Mouse (Mus musculus) midbrain, postnatal 0 days (tissue): Measurements from ENCODE around the gene Mfsd11. TPM values are rescaled to one million over a fixed set of nuclear protein-coding genes. Genes with fewer than 3 reads are reported as not detected.

Source experiments
- ATAC-seq: fragments of 200-750 bp; cut with Nextera tagmentation; 2 replicates; pipeline ENCODE4 v1.8.0; 2017; ENCODE audit warnings: moderate number of reproducible peaks, mild to moderate bottlenecking, moderate TSS enrichment, moderate library complexity; ENCODE audit not compliant: low FRiP score
- DNase-seq: peaks from one replicate; pipeline ENCODE4 v3.0.0-alpha.2; 2015; ENCODE audit warnings: low spot score
- H3K27ac ChIP-seq: fragments of 300-500 bp; sonication (generic); 2 replicates; pipeline ENCODE4 v1.5.1; 2014; ENCODE audit warnings: low read depth, mild to moderate bottlenecking, low read length, mixed read lengths
- H3K27me3 ChIP-seq: fragments of 300-500 bp; sonication (generic); 2 replicates; pipeline ENCODE4 v1.6.1; 2014; ENCODE audit warnings: low read length, control low read depth, mixed read lengths; ENCODE audit not compliant: insufficient read depth
- H3K36me3 ChIP-seq: fragments of 300-500 bp; sonication (generic); 2 replicates; pipeline ENCODE4 v1.6.1; 2014; ENCODE audit warnings: low read length, control low read depth, mixed read lengths; ENCODE audit not compliant: insufficient read depth
- H3K4me1 ChIP-seq: fragments of 300-500 bp; sonication (generic); 2 replicates; pipeline ENCODE4 v1.6.1; 2014; ENCODE audit warnings: mild to moderate bottlenecking, control low read depth, antibody characterized with exemption, low read length, mixed read lengths; ENCODE audit not compliant: insufficient read depth
- H3K4me2 ChIP-seq: fragments of 300-500 bp; sonication (generic); 2 replicates; pipeline ENCODE4 v1.6.1; 2014; ENCODE audit warnings: low read depth, mild to moderate bottlenecking, low read length, mixed read lengths; ENCODE audit not compliant: poor library complexity, severe bottlenecking
- H3K4me3 ChIP-seq: fragments of 300-500 bp; sonication (generic); 2 replicates; pipeline ENCODE4 v1.5.1; 2014; ENCODE audit warnings: low read depth, mild to moderate bottlenecking, low read length, moderate library complexity
- H3K9ac ChIP-seq: fragments of 300-500 bp; sonication (generic); replicated peaks from 2 replicates; pipeline ENCODE4 v1.6.1; 2014; ENCODE audit warnings: mild to moderate bottlenecking, low read length, moderate library complexity, mixed read lengths; ENCODE audit not compliant: poor library complexity, severe bottlenecking
- H3K9me3 ChIP-seq: fragments of 300-500 bp; sonication (generic); 2 replicates; pipeline ENCODE4 v1.6.1; 2016; ENCODE audit warnings: low read length, control low read depth
- CTCF ChIP-seq: IDR thresholded peaks from 2 replicates; pipeline ENCODE4 v1.5.1; 2016; ENCODE audit warnings: antibody characterized with exemption, mild to moderate bottlenecking
- WGBS: fragments of 180-500 bp; shearing (Covaris S2); extraction: QIAGEN DNeasy Blood & Tissue Kit; methylation state at CpG from one replicate; pipeline ENCODE4 v1.1.7; 2014; 5-methylcytosine and 5-hydroxymethylcytosine counted together
- polyA plus RNA-seq: library from polyadenylated mRNA; unstranded; fragments of >200 nt; fragmentation: Nextera tagmentation; extraction: Ambion mirVana; gene quantifications from 2 replicates; pipeline ENCODE4 v1.2.1, GENCODE M21; 2015
- total RNA-seq: library from RNA; depleted of rRNA; stranded (reverse); fragments of >200 nt; gene quantifications from 2 replicates; pipeline ENCODE4 v1.2.3, GENCODE M21; 2014; rRNA removed

The Mfsd11 gene
- total and polyA plus RNA-seq, 2 experiments from 2014 or later = 36.0 to 64.1 TPM

DNA sequence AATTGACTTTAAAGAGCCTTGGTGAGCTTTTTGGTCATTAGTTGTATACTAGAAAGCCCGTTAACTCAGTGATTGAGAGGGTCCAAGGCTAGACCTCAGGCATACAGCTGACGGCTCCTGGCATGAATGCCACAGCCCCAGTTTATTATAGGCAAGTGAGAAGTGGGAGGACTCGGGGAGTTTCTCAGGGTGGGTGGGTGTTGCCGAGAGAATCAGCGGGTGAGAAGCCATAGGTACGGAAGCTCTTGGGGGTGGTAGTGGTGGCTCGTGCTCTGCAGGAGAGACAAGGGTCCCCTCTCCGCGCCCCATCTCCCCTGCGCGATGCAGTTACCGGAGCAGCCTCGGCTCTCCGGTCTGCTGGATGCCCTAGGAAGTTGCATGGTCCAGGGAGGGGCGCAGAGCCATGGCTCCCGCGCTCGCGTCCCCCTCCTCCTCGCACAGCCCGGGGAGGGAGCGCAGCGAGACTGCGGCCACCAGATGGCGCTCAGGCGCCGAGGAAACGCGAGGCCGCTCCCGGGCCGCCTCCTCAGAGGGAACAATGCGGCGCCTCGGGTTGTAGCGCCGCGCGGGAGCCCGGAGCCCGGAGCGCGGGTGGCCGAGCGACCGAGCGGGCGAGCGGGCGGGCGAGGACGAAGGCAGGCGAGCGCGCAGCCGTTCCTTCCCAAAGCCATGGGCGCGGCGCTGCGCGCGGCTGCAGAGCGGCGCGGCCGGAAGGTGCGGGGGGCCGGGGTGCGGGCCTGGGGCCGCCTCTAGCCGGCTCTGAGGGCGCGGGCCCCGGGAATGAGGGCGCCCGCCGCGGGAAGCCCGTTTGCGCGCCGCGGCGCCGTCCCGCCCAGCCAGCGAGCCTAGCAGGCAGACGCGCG, 66.3 kb downstream of the Mfsd11 start, which contains the start of gene Mgat5b:
Gene Mgat5b (plus strand): TSS at position 541 of the 863 bp plus-strand sequence.
- Histone ChIP-seq H3K4me3 (peak within 1 kb of the TSS; percentile 81), H3K27ac (peak within 1 kb of the TSS; percentile 77), H3K36me3 (0 out of 2 replicates have a peak, but pooled peaks cover 4% of the 10 kb centered on the region), H3K9me3 (no peaks in the 10 kb centered on the region), H3K4me2 (peak within 1 kb of the TSS; percentile 94), H3K4me1 (peaks cover 16% of the 10 kb centered on the region), H3K9ac (peak within 1 kb of the TSS; percentile 97), H3K27me3 (no peaks in the 10 kb centered on the region)
- 1% methylated on average over 33 of the region's 90 CpGs for WGBS
- peak; percentile 93 for TF ChIP-seq CTCF
- ATAC-seq (peak; percentile 89), DNase-seq (peak; percentile 88)

GRCm38 (mm10) chr11:116919186-116920020, 67.2 kb downstream of the Mfsd11 start:
- peak overlapping the region; percentile 97 for H3K9ac ChIP-seq
- H3K4me2 ChIP-seq = peak overlapping the region; percentile 94
- peak; percentile 17 for TF ChIP-seq CTCF
- peaks cover 12% of the 10 kb centered on the region for H3K36me3 ChIP-seq
- no peak for DNase-seq
- H3K9me3 ChIP-seq = no peaks in the 10 kb centered on the region
- peak overlapping the region; percentile 81 for H3K4me3 ChIP-seq
- no peaks in the 10 kb centered on the region for H3K27me3 ChIP-seq
- peaks cover 12% of the 10 kb centered on the region; the same call in 1 of the 2 replicates for H3K4me1 ChIP-seq
- ATAC-seq = no peak
- peak overlapping the region; percentile 77 for H3K27ac ChIP-seq
- 1% methylated on average over 46 of the region's 58 CpGs for WGBS

GRCm38 (mm10) chr11:116920746-116921145, 68.5 kb downstream of the Mfsd11 start:
- DNase-seq = no peak
- no peak for TF ChIP-seq CTCF
- WGBS = 12% methylated on average over 6 of the region's 6 CpGs
- peaks cover 24% of the 10 kb centered on the region for H3K36me3 ChIP-seq
- peaks cover 12% of the 10 kb centered on the region; the same call in 1 of the 2 replicates for H3K4me1 ChIP-seq
- peak overlapping the region; percentile 97 for H3K9ac ChIP-seq
- peak overlapping the region; percentile 81 for H3K4me3 ChIP-seq
- no peaks in the 10 kb centered on the region for H3K9me3 ChIP-seq
- H3K4me2 ChIP-seq = peak overlapping the region; percentile 94
- H3K27me3 ChIP-seq = no peaks in the 10 kb centered on the region
- H3K27ac ChIP-seq = no peak overlapping the region; the same call in 1 of the 2 replicates
- no peak for ATAC-seq

DNA sequence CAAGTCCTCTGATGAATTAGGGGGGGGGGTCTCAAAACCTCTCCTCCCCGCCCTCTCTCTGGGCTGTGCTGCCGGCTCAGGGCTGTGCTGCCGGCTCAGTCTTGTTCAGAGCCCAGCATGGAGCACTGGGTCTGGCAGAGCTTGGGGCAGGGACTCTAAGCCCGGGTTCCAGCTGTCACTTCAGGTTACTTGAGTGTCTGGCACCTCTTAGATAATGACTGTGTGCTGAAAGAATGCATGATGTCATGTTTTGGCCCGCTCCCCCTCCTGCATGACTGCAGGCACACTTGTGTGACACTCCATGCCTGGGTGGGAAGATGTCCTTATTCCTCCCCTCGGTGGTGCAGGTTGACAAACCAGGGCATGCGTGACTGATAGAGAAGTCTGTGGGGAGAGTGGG, 69.8 kb downstream of the Mfsd11 start:
- Histone ChIP-seq H3K36me3 (peaks cover 31% of the 10 kb centered on the region), H3K27ac (no peak overlapping the region), H3K9ac (no peak overlapping the region; the same call in 1 of the 2 replicates), H3K9me3 (no peaks in the 10 kb centered on the region), H3K27me3 (no peaks in the 10 kb centered on the region), H3K4me3 (peak overlapping the region; percentile 18; the same call in 1 of the 2 replicates), H3K4me2 (peak overlapping the region; percentile 94), H3K4me1 (peaks cover 12% of the 10 kb centered on the region; the same call in 1 of the 2 replicates)
- ATAC-seq (peak; percentile 20; the same call in 1 of the 2 replicates), DNase-seq (peak; percentile 82)
- 17% methylated on average over 7 of the region's 7 CpGs for WGBS
- no peak for TF ChIP-seq CTCF

Other genes starting within 250 kb of the Mfsd11 start
- 3.4 and 4.5 TPM in 2 replicates for gene Rhbdf2, start 225.4 kb upstream of the Mfsd11 start, total RNA-seq
- 1.0 TPM in 2 replicates for gene Rhbdf2, start 225.4 kb upstream of the Mfsd11 start, polyA plus RNA-seq
- gene Prcd, start 198.9 kb upstream of the Mfsd11 start, total RNA-seq = 3.7 TPM in 1 of 2 replicates, not detected in the other
- gene Prcd, start 198.9 kb upstream of the Mfsd11 start, polyA plus RNA-seq = 4.8 and 6.0 TPM in 2 replicates
- gene Cygb, start 198.1 kb upstream of the Mfsd11 start, total RNA-seq = 38.7 and 44.2 TPM in 2 replicates
- 40.5 and 43.5 TPM in 2 replicates for gene Cygb, start 198.1 kb upstream of the Mfsd11 start, polyA plus RNA-seq
- not detected in 2 replicates for gene St6galnac1, start 76.9 kb upstream of the Mfsd11 start, total RNA-seq
- not detected in 2 replicates for gene St6galnac1, start 76.9 kb upstream of the Mfsd11 start, polyA plus RNA-seq
- gene Mxra7, start 24.4 kb upstream of the Mfsd11 start, total RNA-seq = 23.3 and 39.1 TPM in 2 replicates
- 29.3 and 32.1 TPM in 2 replicates for gene Mxra7, start 24.4 kb upstream of the Mfsd11 start, polyA plus RNA-seq
- gene Mettl23, start 9.2 kb upstream of the Mfsd11 start, total RNA-seq = 28.9 and 32.2 TPM in 2 replicates
- gene Mettl23, start 9.2 kb upstream of the Mfsd11 start, polyA plus RNA-seq = 47.4 and 48.4 TPM in 2 replicates
- gene Jmjd6, start 9.0 kb upstream of the Mfsd11 start, total RNA-seq = 38.1 and 43.6 TPM in 2 replicates
- gene Jmjd6, start 9.0 kb upstream of the Mfsd11 start, polyA plus RNA-seq = 48.8 and 49.8 TPM in 2 replicates
- gene Srsf2, start 654 bp downstream of the Mfsd11 start, total RNA-seq = 196 and 259 TPM in 2 replicates
- 460 and 484 TPM in 2 replicates for gene Srsf2, start 654 bp downstream of the Mfsd11 start, polyA plus RNA-seq
- 104 and 133 TPM in 2 replicates for gene Mgat5b, start 66.4 kb downstream of the Mfsd11 start, total RNA-seq
- 23.7 and 24.7 TPM in 2 replicates for gene Mgat5b, start 66.4 kb downstream of the Mfsd11 start, polyA plus RNA-seq